Mouse (Mus musculus): ENCODE data around the gene Hnrnpc. TPM values are rescaled to one million over a fixed set of nuclear protein-coding genes. Genes with fewer than 3 reads are reported as not detected.

Hnrnpc gene
- total and polyA plus RNA-seq, 3 experiments, result 274 to 813 (median 370) TPM

- peak; percentile 34 for DNase-seq (ENCODE audit: extremely low read depth)
- no peak for TF ChIP-seq NELFE (IDR thresholded peaks at IDR 0.05; ENCODE audit: low read depth, low read length)
- TF ChIP-seq SIN3A (IDR thresholded peaks at IDR 0.05; ENCODE audit: low read length), result 0 out of 2 replicates have a peak, but pooled peaks have one; percentile 4
- TF ChIP-seq CHD1 (IDR thresholded peaks at IDR 0.05; ENCODE audit: low read depth, low read length), result 0 out of 2 replicates have a peak, but pooled peaks have one; percentile 48
- no peak for TF ChIP-seq ZNF384 (IDR thresholded peaks at IDR 0.05; ENCODE audit: low read depth, low read length)
- TF ChIP-seq RCOR1 (conservative IDR thresholded peaks at IDR 0.05; ENCODE audit: low read depth, low read length), result no peak
- peak overlapping the region; percentile 94 to 99 (median 97) for H3K4me3 ChIP-seq (replicated peaks in 1 of 3; ENCODE audit: low read depth in 2 of 3, low read length in 2 of 3, poor library complexity in 1 of 3)
- no peaks in the 10 kb centered on the region for H3K9me3 ChIP-seq (replicated peaks; ENCODE audit: low read length)
- peak overlapping the region; percentile 94 for H3K9ac ChIP-seq (ENCODE audit: insufficient read depth, low read depth)
- no peak overlapping the region for H3K4me2 ChIP-seq (ENCODE audit: insufficient read depth, low read depth, poor library complexity, severe bottlenecking)
- H3K79me2 ChIP-seq (replicated peaks; ENCODE audit: control insufficient read depth, extremely low read depth, insufficient read depth, poor library complexity, severe bottlenecking), result peaks cover 46% of the 10 kb centered on the region
- in situ Hi-C loops (cut with MboI; ENCODE audit: low pct_ligation_motif_present, low pct_unique_long_range_greater_than_20kb, low sequenced_read_pairs), result no loop called here
- H3K4me1 ChIP-seq (ENCODE audit: control insufficient read depth in 1 of 2, insufficient read depth in 2 of 2), result peaks cover 0 to 26% of the 10 kb centered on the region in 2 experiments; a peak in 2 of 4 replicates
- H3K27ac ChIP-seq (ENCODE audit: insufficient read depth, low read depth), result peak overlapping the region; percentile 80
- peaks cover 8 to 19% of the 10 kb centered on the region in 2 experiments for H3K36me3 ChIP-seq (replicated peaks in 1 of 2; ENCODE audit: control insufficient read depth in 1 of 2, insufficient read depth in 1 of 2, low read length in 1 of 2)
- no peaks in the 10 kb centered on the region for H3K27me3 ChIP-seq (replicated peaks)
- dilution Hi-C loops (cut with MboI; ENCODE audit: extremely low pct_ligation_motif_present, extremely low pct_unique_long_range_greater_than_20kb, low sequenced_read_pairs), result no loop called here
Observed at GRCm38 (mm10) chr14:52103474-52103855, 363 bp downstream of the Hnrnpc start.

- Histone ChIP-seq H3K79me2 (replicated peaks; ENCODE audit: control insufficient read depth, extremely low read depth, insufficient read depth, poor library complexity, severe bottlenecking) (peaks cover 58% of the 10 kb centered on the region), H3K4me3 (replicated peaks in 1 of 3; ENCODE audit: low read depth in 2 of 3, low read length in 2 of 3, poor library complexity in 1 of 3) (peak overlapping the region; percentile 15 to 99 (median 97)), H3K4me1 (ENCODE audit: control insufficient read depth in 1 of 2, insufficient read depth in 2 of 2) (peaks cover 0 to 36% of the 10 kb centered on the region in 2 experiments; a peak in 3 of 4 replicates), H3K9ac (ENCODE audit: insufficient read depth, low read depth) (peak overlapping the region; percentile 94), H3K4me2 (ENCODE audit: insufficient read depth, low read depth, poor library complexity, severe bottlenecking) (peak overlapping the region; percentile 100), H3K36me3 (replicated peaks in 1 of 2; ENCODE audit: control insufficient read depth in 1 of 2, insufficient read depth in 1 of 2, low read length in 1 of 2) (peaks cover 15 to 28% of the 10 kb centered on the region in 2 experiments), H3K27ac (ENCODE audit: insufficient read depth, low read depth) (peak overlapping the region; percentile 77; the same call in 1 of the 2 replicates), H3K9me3 (replicated peaks; ENCODE audit: low read length) (no peaks in the 10 kb centered on the region), H3K27me3 (replicated peaks) (no peaks in the 10 kb centered on the region)
- dilution Hi-C loops (cut with MboI; ENCODE audit: extremely low pct_ligation_motif_present, extremely low pct_unique_long_range_greater_than_20kb, low sequenced_read_pairs) (no loop called here), in situ Hi-C loops (cut with MboI; ENCODE audit: low pct_ligation_motif_present, low pct_unique_long_range_greater_than_20kb, low sequenced_read_pairs) (no loop called here)
- DNase-seq (ENCODE audit: extremely low read depth), result peak; percentile 38
- TF ChIP-seq CTCF (conservative IDR thresholded peaks at IDR 0.05 in 1 of 2, IDR thresholded peaks at IDR 0.05 in 1 of 2; ENCODE audit: low read depth in 2 of 2, low read length in 2 of 2) (peak in 1 of 2 experiments; percentile 25; a peak in 2 of 4 replicates), SIN3A (IDR thresholded peaks at IDR 0.05; ENCODE audit: low read length) (0 out of 2 replicates have a peak, but pooled peaks have one; percentile 16), HCFC1 (IDR thresholded peaks at IDR 0.05; ENCODE audit: low read depth, low read length) (no peak), MYC (IDR thresholded peaks at IDR 0.05; ENCODE audit: low read depth, low read length) (no peak), GABPA (IDR thresholded peaks at IDR 0.05; ENCODE audit: insufficient replicate concordance, low read depth, low read length) (no peak), ZNF384 (IDR thresholded peaks at IDR 0.05; ENCODE audit: low read depth, low read length) (peak; percentile 87)
Observed at GRCm38 (mm10) chr14:52101285-52102157, 2.3 kb downstream of the Hnrnpc start.

Measured in CH12.LX (cell line).